Mouse (Mus musculus) urinary bladder, adult 18-20 months (tissue): ENCODE data around the gene Tctn1.

ENCODE experiments used
- DNase-seq, 2 experiments: peaks; one replicate each; pipeline ENCODE4 v3.0.0; 2022; ENCODE audit warnings: low spot score in 2 of 2, mixed read lengths in 2 of 2

The Tctn1 gene

GRCm38 (mm10) chr5:122263933-122264905 is at the start of gene Tctn1:
Tctn1 (minus strand) TSS chr5:122264460.
- DNase-seq = peak; percentile 73 to 81

- DNase-seq = no peak
Observed at GRCm38 (mm10) chr5:122312942-122313684, 48.9 kb upstream of the Tctn1 start.

DNA sequence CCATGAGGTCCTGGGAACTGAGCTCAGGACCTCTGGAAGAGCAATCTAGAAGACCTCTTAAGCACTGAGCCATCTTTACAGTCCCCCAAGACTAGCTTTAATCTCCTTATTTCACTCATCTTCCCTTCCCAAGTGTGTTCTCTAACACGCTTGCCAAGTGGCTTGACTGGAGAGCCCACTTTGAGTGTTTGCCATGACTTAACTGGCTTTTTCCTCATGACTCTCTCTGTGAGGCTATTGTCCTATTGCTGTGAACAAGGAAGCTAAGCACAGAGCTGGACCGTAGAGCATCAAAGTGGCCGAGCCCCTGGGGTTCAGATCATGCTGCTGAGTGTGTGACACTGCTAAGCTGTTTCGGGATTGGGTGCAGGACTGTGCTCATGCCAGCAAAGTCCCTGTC is 48.1 kb upstream of the Tctn1 start:
- DNase-seq = no peak

GRCm38 (mm10) chr5:122311692-122312091 is 47.4 kb upstream of the Tctn1 start:
- no peak for DNase-seq

DNA sequence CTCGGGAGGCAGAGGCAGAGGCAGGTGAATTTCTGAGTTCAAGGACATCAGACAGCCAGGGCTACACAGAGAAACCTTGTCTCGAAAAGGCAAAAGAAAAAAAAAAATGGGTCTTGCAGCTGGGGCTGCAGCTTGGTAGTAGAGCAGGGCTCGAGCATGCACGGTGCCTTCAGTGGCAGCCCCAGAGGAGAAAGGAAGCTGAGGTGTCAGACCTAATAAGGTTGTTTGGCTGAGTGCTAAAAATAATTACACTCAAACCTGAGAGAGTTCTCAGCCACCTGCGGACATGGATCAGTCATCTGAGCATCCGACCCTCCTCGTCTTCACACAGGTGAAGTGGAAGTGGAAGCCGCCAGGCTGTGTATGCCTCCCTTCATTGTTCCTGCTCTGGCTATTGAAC is 46.4 kb upstream of the Tctn1 start:
- no peak for DNase-seq

GRCm38 (mm10) chr5:122306536-122306935 is 42.3 kb upstream of the Tctn1 start:
- DNase-seq = no peak

GRCm38 (mm10) chr5:122305472-122305871 is 41.2 kb upstream of the Tctn1 start:
- no peak for DNase-seq

- DNase-seq = no peak
Observed at GRCm38 (mm10) chr5:122304541-122304940, 40.3 kb upstream of the Tctn1 start.

GRCm38 (mm10) chr5:122303937-122304336 is 39.7 kb upstream of the Tctn1 start:
- DNase-seq = no peak

DNA sequence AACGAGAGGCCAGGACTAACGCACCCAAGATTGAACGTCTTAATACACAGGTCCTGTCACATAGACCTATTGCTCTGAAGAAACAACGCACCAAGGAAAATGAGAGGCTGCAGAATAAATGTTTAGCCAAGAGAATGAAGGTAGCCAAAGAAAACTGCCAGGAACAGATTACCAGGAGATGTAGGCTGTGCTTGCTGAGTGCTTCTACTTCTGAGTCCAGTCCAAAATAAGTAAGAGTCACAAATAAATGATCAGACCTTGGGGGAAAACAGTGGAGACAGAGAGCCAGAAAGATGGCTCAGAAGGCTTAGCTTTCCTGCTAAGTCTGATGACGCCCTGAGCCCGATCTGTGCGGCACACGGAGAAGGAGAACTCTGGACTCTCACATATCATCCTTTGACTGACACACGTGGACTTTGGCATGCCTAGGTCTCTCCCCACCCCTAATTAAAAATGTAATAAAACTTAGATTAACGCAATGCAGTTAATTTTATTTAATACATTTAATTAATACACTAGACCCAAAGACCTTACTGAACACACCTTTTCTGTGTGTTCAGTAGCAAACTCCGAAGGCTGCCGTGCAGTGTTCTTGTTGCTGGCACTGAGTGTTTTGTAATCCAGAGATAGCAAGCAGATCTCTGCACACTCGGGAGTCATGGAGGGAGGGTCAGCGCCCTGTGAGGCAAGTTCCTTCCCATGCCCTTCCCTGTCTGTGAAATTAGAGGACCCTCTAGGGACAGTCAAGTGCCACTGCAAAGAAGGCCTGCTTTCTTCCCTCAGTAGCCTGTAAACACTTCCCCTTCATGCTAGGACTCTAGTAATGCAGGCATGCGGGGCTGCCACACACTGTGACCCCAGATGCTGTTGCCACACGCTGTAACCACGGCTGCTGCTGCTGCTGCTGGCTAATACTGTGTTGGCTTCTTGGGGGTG is 38.8 kb upstream of the Tctn1 start:
- DNase-seq = no peak

DNA sequence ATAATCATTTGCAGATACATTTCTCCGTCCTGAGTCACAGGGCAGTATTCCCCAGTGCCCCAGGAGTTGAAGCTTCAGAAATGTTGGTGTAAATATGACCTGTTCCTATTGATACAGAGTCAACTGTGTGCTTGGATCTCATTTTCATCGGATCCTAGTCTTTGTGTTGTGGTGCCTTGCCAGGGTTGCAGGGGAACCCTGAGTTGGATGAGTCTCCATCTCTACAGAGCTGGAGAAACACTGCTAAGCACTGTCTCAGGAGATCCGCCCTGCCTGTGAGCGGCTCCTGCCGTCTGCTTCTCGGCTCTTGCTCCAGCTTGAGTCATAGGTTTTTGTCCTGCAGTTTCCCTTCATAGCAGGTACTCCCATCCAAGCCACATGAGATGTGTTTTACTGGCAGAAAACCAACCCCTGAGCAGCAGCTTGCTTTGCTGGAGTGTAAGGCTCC is 35.8 kb upstream of the Tctn1 start:
- DNase-seq = no peak

GRCm38 (mm10) chr5:122295113-122295935 is 31.1 kb upstream of the Tctn1 start:
- no peak for DNase-seq

- DNase-seq = no peak
Observed at GRCm38 (mm10) chr5:122294219-122294735, 30.0 kb upstream of the Tctn1 start.

DNA sequence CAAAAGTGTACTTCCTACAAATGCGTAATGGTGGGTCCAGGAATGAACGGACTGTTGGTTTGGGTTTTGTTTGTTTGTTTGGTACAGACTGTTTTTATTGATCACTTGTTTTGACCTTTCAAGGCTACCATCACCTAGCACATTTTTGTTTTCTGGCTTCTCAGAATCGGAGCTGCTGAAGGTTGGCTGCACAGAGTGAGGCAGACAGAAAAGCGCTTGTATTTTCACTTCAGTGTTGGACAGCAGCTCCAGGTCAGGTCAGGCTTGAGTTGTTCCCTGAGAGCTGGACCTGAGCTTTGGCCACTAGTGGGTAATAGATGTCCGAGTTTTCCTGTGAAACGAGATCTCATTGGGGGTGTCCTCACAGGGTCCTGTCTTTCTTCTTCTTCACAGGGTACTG is 28.9 kb upstream of the Tctn1 start:
- DNase-seq = no peak

DNA sequence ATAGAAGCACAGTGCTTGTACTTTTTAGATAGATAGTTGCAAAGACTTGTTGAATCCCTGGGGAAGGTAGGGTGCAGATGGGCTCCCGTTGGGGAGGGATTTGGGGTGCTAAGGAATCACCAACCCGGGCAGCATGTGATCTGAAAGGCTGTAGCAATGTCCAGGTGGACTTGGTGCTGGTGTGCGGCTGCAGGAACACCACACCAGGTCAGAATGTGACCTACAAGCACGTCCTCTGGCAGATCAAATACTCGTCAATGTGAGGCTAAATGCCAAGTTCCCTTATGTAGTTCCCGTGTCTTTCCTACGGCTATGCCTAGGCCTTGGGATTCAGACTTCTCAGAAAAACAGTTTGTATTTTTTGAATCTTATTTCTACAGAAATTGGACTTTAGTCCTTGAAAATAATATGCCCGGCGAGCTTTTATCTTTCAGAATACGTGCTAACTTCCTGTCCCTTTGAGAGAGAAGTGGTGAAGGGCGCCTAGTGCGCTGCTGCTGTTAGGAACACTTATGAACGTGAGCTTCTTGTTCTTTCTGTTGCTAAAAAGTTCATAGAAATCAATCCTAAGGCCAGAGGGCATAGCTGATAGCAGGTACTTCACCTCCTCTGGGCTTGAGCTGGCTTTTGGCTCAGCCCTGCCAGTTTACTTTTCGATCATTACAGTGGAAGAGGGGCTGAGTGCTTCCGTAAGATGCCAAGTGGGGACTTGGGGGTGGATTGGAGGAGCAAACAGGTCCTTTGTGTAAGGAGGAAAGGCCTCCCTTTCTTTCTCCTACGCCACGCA is 27.5 kb upstream of the Tctn1 start:
- no peak for DNase-seq

DNA sequence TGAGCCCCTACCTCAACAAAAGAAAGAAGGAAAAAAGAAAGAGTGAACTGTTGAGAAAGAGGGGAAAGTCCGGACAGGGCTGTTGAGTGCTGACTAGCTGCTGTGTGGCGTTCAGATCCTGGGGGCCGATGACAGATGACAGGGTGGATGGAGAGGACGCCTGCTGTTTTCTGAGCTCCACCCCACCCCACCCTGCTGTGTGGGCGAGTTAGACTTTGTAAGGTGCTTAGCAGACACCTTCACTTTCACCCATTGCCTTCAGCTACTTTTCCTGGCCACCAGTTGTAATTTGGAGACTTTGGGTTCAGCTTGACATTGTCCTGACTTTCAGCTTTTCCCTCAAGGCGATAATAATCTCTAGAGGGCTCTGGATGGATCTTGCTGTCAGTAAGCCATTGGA is 26.9 kb upstream of the Tctn1 start:
- no peak for DNase-seq

- no peak for DNase-seq
Observed at GRCm38 (mm10) chr5:122288147-122288811, 24.0 kb upstream of the Tctn1 start.

GRCm38 (mm10) chr5:122287026-122287425 is 22.8 kb upstream of the Tctn1 start:
- DNase-seq = no peak

GRCm38 (mm10) chr5:122286191-122286590 is 21.9 kb upstream of the Tctn1 start:
- no peak for DNase-seq
